Mouse (Mus musculus) natural killer cell, adult 2 months (primary cell): ENCODE measurements at regions not wholly inside any gene's neighbourhood (a gene's known extent, or its start where the extent isn't known, plus 50 kb on each side); places are given as distances from the start of the nearest gene placed in this dataset.

Experiments used
- DNase-seq, 2 experiments: peaks; one replicate each; pipeline ENCODE4 v3.0.0; 2022; ENCODE audit warnings: low spot score in 2 of 2

DNA sequence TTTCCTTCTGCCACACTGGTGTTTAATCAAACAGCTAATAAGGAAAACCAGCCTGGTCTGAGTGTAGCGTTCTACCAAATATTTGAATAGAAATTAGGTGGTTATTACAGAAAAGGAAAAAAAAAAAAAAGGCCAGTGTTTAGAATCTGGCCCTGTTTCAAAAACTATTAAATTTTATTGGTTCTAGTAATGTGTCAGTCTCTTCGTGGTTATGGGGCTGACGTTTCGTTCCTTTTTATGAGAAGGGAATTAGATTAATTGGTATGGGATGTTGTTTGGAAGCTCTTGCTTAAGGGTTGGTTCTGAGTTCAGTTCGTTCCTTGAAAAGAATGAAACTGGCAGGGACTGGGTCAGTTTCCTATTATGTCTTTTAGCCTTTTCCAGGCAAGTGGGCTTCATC, 241.5 kb upstream of the Mmadhc start:
- no peak for DNase-seq

DNA sequence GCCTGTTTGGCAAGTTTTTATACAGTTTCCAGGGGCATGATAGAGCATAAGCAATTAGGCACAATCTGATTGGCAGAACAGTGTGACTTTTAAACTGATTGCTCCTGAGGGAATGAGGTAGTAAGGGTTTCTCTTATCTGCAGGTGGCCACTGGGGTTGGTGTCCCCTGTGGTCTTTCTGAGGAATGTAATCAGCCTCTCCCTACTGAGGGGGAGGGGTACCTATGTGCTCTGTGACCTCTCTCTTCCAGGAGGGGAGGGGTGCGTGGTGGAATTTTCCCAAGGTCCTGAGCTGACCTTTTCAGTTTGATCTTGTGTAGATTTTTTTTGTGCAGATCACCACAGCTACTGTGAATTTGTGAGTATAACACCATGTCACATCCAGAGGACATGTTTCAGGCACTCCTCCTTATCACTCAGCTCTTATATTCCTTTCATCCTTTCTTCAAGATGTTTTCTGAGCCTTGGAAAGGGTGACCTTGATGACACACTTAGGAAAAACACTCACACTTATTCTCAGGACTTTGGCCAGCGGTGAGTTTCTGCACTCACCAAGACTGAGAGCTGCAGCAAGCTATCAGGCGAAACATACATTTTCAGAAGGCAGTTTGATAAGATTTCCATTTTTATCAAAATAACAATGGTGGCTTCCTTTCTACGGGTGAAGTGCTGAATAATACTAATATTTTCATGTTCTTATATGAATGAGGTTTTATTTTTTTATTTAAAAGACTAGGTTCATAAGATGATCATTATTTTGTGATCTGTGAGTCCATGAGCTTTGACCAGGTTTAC, 238.7 kb upstream of the Mmadhc start:
- no peak for DNase-seq

DNA sequence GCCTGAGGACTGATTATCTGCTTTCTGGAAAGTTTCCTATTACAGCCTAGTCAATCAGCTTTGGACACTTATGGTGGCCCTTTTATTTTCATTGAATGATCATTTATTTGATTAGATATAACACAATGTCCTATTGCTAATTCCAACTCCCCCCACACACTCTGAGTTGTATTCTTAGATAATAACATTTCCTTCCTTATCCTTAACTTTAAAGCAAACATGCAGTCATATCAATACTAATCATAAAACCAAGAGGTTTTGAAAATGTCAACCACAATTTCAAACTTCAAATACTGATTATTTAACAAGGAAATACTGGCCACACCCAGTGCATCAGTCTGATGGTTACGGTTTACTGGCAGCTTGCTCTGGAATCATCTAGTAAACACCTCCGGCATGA, 237.1 kb upstream of the Mmadhc start:
- DNase-seq, result no peak

DNA sequence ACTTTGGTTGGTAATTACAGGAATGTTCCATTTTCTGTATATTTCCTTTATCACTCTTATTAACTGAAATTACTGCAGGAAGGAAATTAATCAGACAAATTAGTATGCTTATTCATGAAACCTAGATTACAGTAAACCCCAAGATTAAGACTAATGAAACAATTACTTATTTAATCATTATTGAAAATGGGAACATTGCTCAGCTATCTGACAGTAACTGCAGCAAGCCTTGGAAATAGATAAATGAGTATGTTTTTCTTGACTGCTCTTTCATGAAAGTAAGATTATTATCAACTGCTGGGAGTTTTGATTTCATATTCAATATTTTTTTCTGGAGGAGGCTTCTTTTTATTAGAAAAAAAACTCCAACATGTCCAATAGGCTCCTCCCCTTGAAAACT, 230.8 kb upstream of the Mmadhc start:
- no peak for DNase-seq

DNA sequence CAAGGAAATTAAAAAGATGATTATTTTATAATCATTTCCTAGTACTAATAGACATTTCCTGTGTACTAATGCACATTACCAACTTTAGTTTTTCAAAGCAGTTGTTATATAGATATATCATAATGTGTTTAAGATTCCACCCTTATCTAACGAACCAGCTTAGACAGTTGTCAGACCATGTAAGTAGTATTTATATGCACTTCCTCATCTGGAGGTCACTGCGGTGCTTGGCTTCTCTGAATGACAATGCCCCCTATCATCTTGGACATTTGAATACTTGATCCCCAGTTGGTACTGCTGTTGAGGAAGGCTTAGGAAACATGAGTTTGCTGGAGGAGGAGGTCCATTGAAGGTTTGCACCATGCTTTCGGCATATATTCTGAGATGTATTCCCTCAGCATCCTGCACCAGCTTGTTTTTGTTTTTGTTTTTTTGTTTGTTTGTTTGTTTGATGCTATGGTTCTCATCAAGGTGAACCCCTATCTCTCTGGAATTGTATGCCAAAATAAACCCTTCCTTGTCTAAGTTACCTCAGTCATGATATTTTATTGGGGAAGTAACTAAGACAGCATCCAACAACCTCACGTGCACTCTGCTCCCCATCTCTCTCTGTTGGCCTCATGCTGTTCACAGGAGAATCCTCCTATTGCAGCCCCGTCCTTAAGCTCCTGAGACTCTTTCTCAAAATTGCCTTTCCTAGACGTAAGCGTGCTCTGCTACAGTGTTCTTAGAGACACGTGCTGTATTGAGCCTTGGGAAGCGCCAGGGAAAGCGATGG, 228.4 kb upstream of the Mmadhc start:
- no peak for DNase-seq

DNA sequence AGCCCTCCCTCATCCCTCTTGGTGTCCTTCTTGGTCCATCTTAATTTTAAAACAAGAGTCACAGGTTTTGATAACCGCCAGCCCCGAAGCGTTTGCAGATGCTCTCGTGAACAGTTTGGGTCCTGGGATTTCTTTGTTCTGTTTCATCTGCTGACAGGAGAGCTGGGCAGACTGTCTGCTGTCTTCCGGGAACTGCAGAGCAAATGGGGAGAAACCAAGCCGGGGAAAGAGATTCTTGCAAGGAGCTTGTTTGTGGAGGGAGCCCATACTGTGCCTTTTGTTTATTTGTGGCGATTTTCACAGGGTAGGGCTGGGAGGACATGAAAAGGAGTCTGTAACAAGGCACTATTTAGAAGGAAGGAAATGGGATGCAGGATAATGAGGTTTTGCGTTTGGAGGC, 223.6 kb upstream of the Mmadhc start:
- DNase-seq, result no peak

DNA sequence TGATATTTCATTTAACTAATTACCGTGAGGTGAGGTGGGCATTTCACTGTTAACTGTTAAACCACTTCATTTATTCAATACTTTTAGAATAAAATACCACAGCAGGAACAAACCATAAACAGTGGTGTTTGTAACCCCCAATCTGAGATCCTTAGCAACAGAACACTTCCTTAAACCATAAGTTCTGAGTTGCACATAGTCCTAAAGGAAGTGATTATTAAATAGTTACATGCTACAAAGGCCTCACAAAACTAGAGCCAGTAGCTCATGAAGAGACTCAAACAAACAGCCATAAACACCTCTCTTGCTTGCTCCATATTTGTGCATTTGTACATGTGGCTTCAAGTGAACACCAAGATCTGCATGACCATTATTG, 222.5 kb upstream of the Mmadhc start:
- no peak for DNase-seq

DNA sequence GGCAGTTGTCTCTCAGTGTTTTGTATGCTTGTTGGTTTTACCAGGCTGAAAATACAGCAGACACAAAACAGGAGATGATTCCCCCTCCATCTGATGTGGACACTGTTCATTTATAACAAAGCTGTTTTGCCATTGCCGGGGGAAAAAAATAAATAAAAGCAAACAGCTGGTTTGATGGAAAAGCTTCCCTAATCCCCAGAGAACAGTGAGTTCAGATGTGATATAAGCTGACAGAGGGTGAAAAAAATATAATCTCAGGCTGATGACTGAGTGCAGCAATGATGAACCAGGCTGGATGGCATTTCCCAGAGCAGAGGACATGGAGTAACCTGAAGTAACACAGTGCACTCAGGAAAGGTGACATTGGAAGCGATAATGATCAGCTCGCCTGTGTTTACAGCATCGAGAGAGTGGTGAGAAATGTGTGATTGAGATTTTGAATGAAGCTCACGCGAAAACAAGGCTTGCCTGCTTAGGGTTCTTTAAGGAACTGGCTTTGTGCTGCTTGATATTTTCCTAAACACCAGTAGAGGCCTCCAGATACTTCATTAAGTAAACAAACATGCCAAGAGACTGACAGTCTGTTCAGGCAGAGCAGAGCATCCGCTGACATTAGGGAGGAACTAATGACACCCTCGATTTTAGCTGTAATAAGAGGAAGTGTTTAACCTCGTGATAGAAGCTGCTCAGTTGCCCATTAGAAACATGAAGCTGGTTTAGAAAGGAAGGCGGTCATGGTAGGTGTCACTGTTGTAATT, 221.9 kb upstream of the Mmadhc start:
- peak in 1 of 2 experiments; percentile 1 for DNase-seq

DNA sequence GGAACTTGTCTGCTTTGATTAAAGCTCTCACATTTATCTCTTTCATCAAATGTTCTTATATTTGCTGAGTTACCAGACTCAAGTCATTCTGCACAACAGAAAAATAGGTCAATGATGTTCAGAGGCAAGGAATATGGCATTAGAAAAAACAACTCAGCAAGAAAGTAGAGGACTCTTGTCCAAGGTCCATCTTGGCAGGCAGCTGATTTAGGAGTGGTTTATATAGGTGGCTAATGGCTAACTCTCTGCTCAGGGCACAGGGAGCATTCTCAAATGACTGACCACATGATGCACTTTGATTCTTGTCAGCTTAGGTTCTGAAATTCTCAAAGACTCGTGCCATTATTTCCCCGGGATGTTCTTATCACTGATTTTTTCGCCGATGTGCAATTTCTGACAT, 216.7 kb upstream of the Mmadhc start:
- no peak for DNase-seq

DNA sequence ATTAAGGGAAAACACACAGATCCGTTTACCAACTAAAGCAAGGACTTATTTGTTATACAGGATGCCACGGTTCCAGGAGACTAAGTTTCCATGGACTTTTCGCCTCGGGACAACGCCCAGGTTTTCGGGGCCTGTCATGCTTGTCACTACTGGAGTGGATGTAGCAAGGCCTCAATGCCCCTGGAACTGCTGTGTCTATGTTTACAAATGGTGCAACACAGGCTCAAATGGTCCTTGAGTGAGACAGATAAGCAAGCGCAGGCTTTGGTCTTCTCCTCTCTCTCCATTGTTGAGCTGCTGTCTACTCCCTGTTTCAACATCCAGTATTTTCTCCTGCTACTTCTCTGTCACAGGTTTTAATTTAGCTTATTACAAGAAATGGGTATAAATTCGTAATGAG, 202.1 kb upstream of the Mmadhc start:
- DNase-seq, result no peak

DNA sequence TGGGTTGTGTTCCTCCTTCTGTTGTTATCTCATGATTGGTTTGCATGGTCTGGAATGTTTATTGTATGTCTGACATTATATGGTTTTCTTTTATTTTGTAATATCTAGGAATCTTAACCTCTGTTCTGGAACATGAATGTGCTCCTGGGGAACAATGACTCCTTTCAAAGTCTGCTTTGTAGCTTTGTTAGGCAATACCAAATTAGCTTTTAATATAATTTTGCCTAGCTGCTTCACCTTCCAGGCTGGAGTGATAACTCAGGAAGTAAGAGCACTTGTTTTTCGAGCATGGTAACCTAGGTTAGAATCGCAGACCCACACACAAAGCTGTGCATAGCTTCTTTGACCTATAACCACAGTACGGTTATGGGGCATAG, 199.4 kb upstream of the Mmadhc start:
- DNase-seq, result no peak

DNA sequence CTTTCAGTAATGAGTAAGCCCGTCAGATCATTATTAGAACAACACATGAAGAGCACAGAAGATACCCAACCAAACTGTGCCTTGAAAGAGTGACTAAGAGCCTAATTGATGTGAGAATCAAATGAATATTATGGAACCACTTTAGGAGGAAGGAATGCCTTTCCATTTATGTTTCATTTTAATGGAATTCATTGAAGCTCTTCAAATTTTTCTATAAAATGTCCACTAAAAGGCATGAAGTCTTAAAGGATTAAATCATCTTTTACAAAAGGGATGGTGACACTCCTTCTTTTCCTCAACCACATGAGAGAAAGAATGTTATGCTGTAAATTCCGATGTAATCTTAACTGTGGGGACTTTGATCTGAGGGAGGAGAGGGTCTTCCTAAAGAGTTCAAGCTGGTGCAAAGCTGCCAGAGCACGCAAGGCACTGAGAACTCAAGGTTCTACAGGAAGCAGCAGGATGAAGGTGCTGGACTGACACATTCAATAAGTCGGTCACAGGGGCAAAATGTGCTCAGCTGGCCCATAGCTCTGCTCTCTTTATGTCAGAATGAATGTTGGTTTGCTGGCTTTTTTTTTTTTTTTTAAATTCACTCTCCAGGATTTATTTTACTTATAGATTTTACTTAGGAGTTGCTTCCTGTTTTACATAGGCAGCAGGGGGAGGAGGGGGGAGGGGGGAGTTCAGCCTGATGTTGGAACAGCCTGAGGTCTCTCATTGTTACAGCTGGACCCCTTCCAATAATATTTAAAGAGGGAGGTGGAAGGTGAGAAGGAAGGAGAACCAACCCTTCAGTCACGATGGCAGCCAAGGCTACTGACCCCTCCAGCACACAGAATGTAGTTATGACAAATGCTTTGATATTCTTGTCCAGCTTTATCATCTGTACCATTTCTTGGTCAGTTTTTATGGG, 198.8 kb upstream of the Mmadhc start:
- no peak for DNase-seq

DNA sequence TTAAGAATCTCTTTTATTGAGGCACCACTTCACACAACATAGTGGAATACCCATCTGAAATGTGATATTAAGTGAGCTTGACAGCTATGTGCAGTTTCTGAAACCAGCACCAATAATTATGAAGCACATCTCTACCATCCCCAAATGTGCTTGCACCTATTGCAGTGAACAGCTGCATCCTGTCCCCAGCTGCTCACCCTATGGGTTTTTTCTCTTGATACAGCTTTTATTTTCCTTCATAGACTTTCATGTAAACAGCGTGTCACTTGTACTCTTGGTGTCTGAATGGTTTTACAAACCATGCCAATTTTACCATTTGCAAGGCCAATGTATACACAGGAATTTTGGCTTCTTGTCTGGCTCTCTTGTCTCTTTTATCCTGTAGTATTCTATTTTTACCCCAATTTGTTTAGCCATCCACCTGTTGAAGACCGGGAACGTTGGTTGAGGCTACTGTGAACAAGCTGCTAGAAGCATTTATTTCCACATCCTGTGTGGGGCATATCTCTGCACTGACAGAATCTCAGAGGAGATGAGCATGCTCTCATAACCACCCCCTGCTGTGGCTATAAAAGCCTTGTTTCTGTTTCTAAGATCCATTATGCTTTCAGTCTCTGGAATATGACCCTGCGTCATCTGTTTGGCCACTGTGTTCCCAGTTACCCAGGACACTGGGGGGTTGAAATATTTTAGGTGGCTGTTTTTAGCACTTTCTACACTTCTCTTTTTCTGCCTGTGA, 197.2 kb upstream of the Mmadhc start:
- DNase-seq, result no peak

DNA sequence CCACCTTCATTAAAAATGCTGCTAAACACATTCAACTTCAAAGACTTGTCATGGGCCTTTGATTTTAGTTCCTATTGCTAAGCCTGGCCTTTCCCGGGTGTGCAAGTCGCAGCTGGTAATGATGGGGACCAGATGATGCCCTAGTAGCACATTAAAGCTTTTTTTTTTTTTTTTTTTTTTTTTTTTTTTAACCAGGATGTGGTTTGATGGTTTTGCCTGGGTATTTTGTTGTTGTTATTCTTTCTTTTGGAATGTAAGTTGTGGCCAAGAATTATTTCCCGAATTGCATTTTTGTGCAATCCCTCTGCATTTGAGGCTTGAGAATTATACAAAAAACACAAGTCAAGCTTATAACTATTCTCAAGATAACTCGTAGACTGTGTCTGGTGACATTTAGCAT, 167.2 kb upstream of the Mmadhc start:
- no peak for DNase-seq

DNA sequence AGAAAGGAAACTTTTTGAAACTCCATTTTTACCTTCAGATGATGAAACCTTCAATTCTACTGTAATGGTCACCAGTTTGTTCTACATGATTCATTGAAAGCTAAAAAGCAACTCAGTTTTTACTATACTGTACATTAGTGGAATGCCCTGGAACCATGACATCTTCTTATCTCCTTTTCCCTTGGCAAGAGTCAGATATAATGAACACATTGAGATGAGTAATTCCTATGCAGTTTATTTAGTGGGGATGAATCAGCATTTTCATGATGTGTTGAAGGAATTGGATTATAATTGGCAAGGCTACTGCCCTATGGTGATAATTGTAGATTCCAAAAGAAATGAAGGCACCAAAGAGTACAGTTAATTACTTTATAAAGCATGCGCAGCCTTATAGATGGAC, 165.8 kb upstream of the Mmadhc start:
- DNase-seq, result no peak

DNA sequence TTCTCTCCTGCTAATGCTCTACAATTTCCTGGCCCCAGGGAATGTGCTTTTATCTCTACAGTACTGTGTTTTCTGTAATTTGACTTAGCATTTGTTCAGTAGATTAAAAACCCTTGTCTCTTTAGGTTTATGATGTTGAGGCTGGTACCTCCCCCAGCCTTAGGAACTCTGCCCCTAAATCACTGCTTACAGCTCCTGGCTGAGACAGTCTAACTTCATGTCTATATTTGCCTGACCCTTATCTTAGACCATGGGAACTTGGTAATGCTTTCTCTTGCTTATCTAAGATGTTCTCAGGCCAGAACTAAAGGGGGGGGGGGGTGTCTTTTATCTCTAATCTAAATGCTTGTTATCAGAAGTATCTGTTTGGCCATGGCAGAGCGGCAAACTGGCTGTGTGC, 160.1 kb upstream of the Mmadhc start:
- no peak for DNase-seq

DNA sequence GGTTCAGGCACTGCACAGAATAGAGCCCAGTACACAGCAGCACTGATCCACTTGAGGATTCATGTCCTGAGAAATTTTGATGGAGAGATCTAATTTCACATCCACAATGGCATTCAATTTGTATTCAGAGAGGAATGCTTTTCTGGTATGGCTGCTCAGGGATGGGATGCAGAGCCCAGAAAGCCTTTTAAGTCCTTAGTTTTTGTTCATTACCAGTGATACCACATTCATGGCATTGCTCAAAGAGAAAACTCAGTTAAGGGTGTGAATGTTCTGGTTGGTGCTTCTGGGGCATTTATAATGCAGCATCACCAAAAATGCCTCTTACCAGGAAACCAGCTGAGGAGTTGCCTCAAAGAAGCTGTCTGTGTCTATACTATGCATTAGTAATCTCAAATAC, 151.5 kb upstream of the Mmadhc start:
- DNase-seq, result no peak

DNA sequence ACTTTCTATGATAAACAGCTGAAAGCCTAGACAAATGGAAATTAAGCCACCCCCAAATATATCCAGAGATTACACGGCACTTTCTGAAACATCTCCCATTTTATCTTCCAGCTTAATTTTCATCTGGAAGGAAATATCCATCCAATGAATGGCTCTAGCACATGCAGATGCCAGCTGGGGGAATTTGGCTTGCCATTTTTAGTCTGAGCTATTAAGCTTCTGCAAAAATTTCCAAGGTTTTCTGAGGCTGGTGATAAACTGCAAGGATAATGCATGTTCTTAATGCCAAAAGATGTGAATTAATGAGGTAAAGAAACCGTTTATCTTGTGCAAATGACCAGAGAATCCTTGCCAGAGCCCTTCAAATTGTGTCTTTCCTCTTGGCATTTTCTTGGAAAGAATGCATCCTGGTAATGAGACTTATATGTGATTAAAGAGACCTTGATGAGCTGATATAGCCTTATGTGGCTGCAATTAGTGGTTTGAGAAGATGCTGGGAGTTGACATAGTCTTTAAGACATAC, 149.4 kb upstream of the Mmadhc start:
- DNase-seq, result no peak

DNA sequence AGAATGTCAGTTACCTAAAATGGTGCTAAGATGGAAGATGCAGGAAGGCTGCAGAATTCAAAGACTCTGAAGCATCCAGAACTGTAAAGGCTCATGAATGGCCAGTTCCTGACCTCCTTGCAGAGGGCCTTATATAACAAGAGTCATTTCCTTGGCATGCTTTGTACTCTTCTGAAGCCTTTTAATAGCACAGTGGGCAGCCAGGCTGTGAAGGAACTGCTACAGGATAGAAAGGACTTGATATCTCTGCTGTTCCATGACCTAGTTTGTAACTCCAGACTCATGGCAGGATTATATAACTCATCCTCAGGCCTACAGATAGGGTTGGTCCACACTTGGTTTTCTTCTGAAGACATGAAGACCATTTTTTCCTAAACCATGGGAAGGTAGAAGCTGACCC, 143.7 kb upstream of the Mmadhc start:
- DNase-seq, result no peak

DNA sequence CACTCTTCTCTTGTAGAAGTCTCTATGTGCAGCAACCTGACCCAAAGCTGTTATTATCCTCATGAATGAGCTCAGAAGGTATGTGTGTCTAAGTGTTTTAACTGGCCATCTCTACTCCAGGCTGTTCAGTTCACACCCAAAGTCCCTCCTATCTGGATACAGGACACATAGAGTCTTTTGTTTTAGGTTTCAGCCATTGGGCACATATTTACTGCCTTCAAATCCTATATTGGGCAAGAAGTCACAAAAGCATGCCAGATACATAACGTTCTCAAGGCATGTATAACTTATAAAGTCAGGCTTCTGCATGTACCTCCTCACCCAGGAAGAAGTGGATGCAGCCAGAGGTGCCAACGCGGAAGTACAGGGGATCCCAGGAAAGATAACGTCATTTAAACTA, 136.6 kb upstream of the Mmadhc start:
- DNase-seq, result no peak

DNA sequence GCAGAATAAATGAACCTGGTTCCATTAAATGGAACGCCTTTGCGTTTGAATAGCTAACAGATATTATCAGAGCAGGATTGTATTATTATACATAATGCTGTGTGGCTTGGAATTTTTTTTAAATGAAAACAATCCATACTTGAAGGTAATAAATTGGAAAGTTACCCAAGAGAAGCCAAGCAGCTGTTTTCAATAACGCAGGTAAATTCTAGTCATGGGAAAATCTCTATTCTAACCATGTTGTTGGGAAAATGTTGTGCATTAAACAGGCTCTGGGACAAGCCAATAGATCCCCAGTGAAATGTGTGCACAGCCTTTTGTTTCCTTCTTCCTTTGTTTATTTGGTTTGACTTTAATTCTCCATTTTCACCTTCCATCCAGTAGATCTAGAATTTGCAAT, 128.6 kb upstream of the Mmadhc start:
- DNase-seq, result no peak
